Mouse (Mus musculus) layer of hippocampus, postnatal 14 days (tissue): ENCODE measurements around the gene Elovl7. TPM values are rescaled to one million over a fixed set of nuclear protein-coding genes. Genes with fewer than 3 reads are reported as not detected.
A peak's percentile ranks its signal among the peaks of the same experiment; 100 is the strongest.

Experiments used
- DNase-seq, 2 experiments: peaks; one replicate each; pipeline ENCODE4 v3.0.0; 2021 to 2022; ENCODE audit warnings: low spot score in 2 of 2, mixed read lengths in 1 of 2
- total RNA-seq, 2 experiments: library from RNA; stranded (reverse); gene quantifications; 2 replicates each; pipeline ENCODE4 v1.2.3; 2021

The Elovl7 gene
- total RNA-seq, 2 experiments from 2014 or later = 13.9 to 14.8 TPM

DNA sequence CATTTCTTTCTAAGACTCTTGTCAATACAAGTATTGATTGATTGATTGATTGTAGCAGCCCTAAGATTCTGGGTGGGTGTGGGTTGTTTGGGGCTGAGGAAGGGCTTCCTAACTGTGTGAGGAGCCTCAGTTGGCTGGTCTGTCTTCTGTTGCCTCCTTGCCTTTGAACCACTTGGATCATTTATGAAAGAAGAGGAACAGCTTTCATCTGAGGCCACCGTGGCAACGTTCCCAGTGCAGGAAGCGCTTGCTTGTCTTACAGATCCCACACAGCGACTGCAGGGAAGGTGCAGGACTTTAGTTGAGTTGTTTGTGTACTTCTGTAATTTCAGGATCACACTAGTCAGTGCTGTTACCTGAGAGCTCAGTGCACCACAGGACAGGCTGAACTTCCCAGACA is 25.8 kb downstream of the Elovl7 start:
- peak in 1 of 2 experiments; percentile 16 for DNase-seq

GRCm38 (mm10) chr13:108241715-108242114 is 27.5 kb downstream of the Elovl7 start:
- no peak for DNase-seq

DNA sequence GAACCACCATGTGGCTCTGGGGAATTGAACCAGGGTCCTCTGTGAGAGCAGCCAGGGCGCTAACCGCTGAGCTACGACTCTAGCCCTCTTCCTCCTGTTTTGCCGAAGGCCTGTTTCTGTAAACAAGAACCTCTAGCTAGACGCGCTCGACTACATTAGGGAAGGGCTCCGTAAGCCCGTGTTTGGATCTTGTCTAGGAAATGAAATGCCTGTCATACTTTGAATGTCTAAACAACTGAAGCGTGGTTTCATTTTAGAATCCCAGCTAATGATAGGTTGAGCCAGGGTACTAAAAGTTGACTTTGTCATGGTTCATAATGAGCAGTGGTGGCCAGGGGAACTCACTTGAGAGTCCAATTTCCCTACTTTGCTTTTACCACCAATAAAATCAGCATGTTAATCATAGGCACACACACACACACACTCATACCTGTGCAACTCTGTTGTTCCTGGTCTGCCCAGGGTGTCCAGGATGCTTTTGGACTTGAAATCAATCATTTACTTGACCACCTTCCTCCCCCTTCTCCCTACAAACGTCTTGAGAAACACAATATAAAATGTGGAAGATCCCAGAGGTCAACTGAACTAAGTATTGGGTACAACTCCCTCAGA is 31.0 kb downstream of the Elovl7 start:
- no peak for DNase-seq

DNA sequence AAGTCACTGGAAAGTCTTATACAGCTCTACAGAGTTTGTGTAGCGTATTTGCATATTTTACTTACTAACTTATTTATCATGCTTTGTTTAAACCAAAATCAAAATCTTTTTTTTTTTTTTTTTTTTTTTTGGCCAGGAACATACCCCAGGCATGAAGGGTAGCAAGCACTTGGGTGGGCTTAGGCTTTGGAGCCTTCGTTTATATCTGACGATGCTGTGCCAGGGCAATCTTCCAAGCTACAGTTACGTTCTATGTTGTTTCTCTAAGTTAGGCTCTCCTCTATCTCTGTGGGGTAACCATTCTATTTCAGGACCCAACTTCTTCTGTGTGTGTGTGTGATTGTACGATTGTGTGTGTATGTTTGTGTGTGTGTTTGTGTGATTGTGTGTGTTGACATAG is 36.9 kb downstream of the Elovl7 start:
- no peak for DNase-seq

DNA sequence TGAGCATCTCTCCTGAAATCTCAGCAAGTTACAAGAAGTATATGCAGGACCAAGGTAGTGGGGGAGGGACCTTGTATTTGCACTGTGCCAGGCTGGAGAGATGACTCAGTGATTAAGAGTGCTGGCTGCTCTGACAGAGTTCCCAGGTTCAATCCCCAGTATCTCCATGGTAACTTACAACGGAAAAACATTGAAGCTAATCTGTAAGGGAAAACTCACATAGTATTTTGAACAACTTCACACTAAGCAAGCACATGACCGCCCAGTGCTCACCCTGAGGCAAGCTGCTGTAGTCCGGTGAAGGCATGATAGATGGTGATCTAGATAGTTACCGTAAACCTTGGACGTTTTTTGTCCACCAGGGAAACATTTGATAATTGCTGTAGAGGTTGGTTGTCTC is 39.8 kb downstream of the Elovl7 start:
- DNase-seq = no peak

- DNase-seq = no peak
These were observed 48.8 kb downstream of the Elovl7 start for GRCm38 (mm10) chr13:108263042-108263441.

DNA sequence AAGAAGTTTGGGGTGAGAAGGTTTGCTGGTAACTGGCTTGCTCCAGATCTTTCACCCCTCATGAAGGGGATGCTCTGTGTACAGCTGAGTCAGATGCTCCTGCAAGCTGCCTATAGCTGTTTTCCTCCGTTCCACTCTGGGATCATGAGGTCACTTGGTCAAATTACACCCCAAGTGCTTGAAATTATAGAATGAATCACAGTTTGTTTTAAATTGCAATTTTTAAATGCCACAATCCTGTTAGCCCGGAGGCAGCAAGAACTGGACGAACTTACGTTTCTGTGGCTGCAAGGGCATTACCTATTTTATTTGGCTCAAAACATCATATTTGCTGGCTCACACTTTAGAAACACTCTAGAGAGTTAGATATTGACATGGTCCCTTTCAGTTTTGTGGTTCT is 51.2 kb downstream of the Elovl7 start:
- DNase-seq = no peak

GRCm38 (mm10) chr13:108267841-108268634 is 53.8 kb downstream of the Elovl7 start:
- no peak for DNase-seq

DNA sequence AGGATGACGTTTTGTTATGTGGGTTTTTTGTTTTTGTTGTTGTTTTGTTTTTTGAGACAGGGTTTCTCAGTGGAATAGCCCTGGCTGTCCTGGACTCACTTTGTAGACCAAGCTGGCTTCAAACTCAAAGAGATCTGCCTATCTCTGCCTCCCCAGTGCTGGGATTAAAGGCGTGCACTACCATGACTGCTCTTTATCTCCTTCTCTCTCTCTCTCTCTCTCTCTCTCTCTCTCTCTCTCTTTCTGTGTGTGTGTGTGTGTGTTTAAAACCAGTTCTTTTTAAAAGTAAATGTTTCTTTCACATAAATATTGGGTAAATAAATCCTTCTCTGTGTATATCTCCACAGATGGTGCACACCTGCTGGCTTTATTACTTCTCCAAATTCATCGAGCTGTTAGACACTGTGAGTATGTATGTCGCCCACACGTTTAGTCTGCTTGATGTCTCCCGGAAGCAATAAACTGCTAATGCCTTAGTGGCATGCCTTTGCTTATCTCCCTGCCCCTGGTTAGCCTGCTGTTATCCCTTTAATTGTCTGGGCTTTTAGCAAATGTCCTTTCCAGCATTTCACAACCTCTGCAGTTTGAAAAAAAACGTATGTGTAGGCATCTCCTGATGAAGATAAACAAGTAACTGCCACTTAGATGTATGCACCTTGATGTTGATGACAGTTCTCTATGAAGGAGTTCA is 57.4 kb downstream of the Elovl7 start:
- no peak for DNase-seq

DNA sequence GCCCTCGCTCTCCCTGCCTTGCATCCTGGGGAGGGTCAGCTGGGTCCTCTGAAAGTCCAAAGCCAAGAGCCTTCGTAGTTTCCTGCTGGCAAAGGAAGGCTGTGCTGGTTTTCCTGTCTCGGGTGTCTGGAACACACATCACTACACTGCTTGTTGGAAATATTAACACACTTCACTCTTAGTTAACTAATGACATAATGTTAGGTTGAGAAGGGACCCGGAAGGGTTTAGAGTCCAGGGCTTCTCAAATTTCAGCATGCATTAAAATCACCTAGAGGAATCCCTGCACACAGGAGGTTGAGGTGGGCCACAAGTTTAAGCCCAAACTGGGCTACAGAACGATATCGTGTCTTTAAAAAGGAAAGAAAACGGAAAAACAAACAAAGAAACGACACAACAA is 58.1 kb downstream of the Elovl7 start:
- DNase-seq = no peak

DNA sequence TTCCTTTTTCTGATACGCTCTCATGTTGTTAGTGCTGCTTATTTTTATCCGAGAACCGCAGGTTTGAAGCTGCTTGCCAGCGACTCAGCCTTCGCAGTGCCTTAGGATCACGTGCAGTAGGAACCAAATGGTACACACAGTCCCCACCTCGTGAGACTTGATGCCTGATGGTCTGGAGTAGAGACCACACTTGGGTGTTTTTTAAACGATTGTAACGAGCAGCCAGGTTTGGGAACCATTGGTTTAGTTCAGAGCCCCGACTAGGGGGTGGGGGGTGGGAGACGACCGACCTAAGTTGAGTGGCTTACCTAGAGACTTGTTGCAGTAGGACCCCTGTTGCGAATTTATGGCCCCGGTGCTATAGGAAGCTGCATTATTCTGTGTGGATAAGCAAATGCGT is 58.8 kb downstream of the Elovl7 start:
- DNase-seq = no peak

GRCm38 (mm10) chr13:108273456-108273855 is 59.3 kb downstream of the Elovl7 start:
- no peak for DNase-seq

- no peak for DNase-seq
These were observed 62.4 kb downstream of the Elovl7 start for GRCm38 (mm10) chr13:108276561-108276960.

DNA sequence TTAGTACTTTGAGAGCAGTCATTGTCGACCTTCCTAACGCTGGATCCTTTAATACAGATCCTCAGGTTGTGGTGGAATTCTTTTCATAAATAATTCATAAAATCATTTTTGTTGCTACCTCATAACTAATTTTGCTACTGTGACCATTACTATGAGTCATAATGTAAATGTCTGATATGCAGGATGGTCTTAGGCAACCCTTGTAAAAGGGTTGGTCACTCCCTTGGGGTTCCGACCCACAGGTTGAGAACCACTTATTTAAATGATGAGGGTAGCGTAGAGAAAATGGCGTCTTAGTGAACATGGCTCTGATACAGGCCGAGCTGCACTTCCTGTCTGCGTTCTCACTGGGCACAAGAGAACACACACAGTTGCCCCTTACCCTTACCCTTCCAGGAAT is 63.1 kb downstream of the Elovl7 start:
- DNase-seq = no peak

DNA sequence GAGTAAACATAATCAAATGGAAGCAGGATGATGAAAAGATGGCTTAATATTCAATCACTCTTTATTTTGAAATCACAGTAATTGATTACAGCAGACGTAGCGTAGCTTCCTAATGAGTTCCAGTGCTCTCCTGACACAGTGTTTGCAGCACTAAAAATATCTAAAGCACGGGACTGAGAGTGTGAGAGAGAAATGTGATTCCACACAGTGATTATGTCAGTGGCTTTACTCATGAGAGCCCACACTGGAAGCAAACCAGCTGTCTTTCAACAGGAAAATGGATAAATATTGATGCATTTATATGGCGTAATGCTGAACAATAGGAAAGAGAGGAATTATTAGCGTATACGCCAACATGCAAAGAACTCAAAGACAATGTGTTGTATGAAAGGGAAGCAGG is 64.4 kb downstream of the Elovl7 start:
- DNase-seq = no peak

DNA sequence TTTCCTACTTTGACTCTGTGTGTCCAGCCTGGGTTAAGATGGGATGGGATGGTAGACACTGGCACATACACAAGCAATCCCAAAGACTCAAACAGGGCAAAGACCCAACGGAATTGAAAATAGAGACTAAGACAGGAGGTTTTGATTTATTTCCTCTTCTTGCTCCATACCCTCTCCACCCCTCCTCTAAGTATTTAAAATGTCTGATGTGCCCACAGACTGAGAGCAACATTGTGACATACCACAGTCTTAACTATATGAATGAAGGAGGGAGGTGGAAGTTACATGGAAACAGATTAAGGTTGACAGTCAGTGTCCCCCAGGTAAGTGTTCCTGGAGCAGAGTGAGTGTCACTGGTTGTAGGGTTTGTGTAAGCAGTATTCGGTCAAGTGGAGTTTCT is 70.1 kb downstream of the Elovl7 start:
- DNase-seq = no peak

- DNase-seq = no peak
These were observed 73.7 kb downstream of the Elovl7 start for GRCm38 (mm10) chr13:108287953-108288352.

DNA sequence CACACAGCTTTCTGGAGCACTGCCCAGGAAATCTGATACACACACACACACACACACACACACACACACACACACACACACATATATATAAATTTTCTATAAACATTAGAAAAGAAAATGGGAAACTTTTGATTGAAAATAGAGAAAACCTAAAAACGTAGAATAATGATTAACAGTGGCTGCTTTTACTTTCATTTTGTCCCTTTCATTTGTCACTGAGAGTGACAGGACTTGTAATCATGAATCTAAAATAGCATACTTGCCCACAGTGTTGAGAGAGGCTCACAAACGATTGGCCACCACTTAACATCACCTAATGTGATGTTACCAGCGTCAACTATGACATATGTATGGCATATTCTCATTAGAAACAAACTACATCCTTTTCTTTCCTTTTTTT is 75.2 kb downstream of the Elovl7 start:
- no peak for DNase-seq

- DNase-seq = no peak
These were observed 76.1 kb downstream of the Elovl7 start for GRCm38 (mm10) chr13:108290314-108290713.

- DNase-seq = peak in 1 of 2 experiments; percentile 12
These were observed 83.3 kb downstream of the Elovl7 start for GRCm38 (mm10) chr13:108297350-108298093.

DNA sequence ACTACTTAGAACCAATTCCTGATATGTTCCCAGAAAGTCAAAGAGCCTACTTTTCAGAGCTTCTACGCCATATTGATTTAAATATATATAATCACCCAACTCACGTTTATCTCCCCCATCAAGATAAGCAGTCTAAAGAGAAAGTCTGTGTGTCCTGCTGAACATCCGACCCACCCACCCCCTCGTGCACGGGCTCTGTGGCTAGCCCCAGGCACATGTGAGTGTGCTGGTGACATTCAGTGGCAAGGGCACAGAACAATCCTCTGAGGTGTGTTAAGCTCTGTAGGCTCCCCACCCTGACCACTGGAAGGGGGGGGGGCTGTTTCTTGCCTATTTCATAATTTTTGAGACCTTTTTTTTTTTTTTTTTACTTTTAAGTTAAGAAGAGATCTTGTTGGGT is 84.0 kb downstream of the Elovl7 start:
- DNase-seq = no peak
